Mouse (Mus musculus): ENCODE measurements around the gene Adra2c.

DNA sequence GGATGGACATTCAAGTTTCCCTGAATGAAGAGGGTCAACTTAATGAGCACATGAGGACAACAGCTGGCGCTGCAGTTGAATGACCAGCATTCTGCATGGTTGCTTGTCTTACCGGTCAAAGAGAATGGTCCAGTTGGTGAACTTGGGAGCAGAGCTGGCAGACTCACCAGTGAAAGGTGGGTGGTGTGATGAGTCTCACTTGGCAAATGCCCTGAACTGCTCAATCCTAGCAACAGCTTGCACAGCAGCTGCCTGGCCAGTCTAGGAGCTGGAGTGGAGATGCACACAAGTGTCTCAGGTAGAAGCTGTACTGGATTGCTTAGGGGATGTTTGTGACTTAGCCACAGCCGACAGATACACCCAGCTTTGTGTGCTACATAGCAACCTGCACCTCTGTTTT is 26.1 kb downstream of the Adra2c start:
- TF ChIP-seq EP300 (IDR thresholded peaks at IDR 0.05; ENCODE audit: low read depth) (no peak), CTCF (IDR thresholded peaks at IDR 0.05; ENCODE audit: low read depth) (no peak)

All from liver, embryonic 14.5 days (tissue).